Mouse (Mus musculus) layer of hippocampus, adult 9-10 months (tissue): ENCODE measurements around the gene Gkn1.

Experiments
- DNase-seq: peaks from one replicate; pipeline ENCODE4 v3.0.0; 2022; ENCODE audit warnings: low spot score

Gkn1 gene

GRCm38 (mm10) chr6:87350829-87351228, at the start of gene Gkn1:
Gene Gkn1 (minus strand): TSS chr6:87350942.
- no peak for DNase-seq

- DNase-seq = no peak
Observed at GRCm38 (mm10) chr6:87399886-87400566, 49.3 kb upstream of the Gkn1 start.

- peak; percentile 38 for DNase-seq
Observed at GRCm38 (mm10) chr6:87399137-87399536, 48.4 kb upstream of the Gkn1 start.

GRCm38 (mm10) chr6:87394783-87395182, 44.0 kb upstream of the Gkn1 start:
- DNase-seq = no peak

- no peak for DNase-seq
Observed at GRCm38 (mm10) chr6:87393466-87394205, 42.9 kb upstream of the Gkn1 start.

- no peak for DNase-seq
Observed at GRCm38 (mm10) chr6:87389455-87389989, 38.8 kb upstream of the Gkn1 start.

- DNase-seq = no peak
Observed at GRCm38 (mm10) chr6:87388877-87389276, 38.1 kb upstream of the Gkn1 start, which contains the start of gene Gkn3. Gene Gkn3 (minus strand): TSS chr6:87388935.

GRCm38 (mm10) chr6:87386681-87387080, 35.9 kb upstream of the Gkn1 start:
- no peak for DNase-seq

- DNase-seq = peak; percentile 61
Observed at GRCm38 (mm10) chr6:87386203-87386602, 35.5 kb upstream of the Gkn1 start.

- DNase-seq = no peak
Observed at GRCm38 (mm10) chr6:87384761-87385160, 34.0 kb upstream of the Gkn1 start.

- DNase-seq = no peak
Observed at GRCm38 (mm10) chr6:87383926-87384691, 33.4 kb upstream of the Gkn1 start.

GRCm38 (mm10) chr6:87373057-87373456, 22.3 kb upstream of the Gkn1 start, which contains the start of gene Gkn2:
Gene Gkn2 (plus strand): TSS chr6:87373357.
- no peak for DNase-seq

GRCm38 (mm10) chr6:87369223-87369622, 18.5 kb upstream of the Gkn1 start:
- no peak for DNase-seq

GRCm38 (mm10) chr6:87354441-87354840, 3.7 kb upstream of the Gkn1 start:
- DNase-seq = no peak

GRCm38 (mm10) chr6:87335935-87336295, 14.8 kb downstream of the Gkn1 start:
- DNase-seq = no peak

GRCm38 (mm10) chr6:87335091-87335934, 15.4 kb downstream of the Gkn1 start, which contains the start of gene Antxr1:
Gene Antxr1 (minus strand): TSS chr6:87335821.
- DNase-seq = no peak

- no peak for DNase-seq
Observed at GRCm38 (mm10) chr6:87334361-87335090, 16.2 kb downstream of the Gkn1 start.

GRCm38 (mm10) chr6:87332380-87332779, 18.4 kb downstream of the Gkn1 start:
- DNase-seq = no peak

- DNase-seq = no peak
Observed at GRCm38 (mm10) chr6:87328265-87329173, 22.2 kb downstream of the Gkn1 start.

- no peak for DNase-seq
Observed at GRCm38 (mm10) chr6:87326932-87327331, 23.8 kb downstream of the Gkn1 start.
